Mouse (Mus musculus) cerebellum, adult (tissue): Measurements from ENCODE around the gene Ino80b.
A peak's percentile ranks its signal among the peaks of the same experiment; 100 is the strongest.
"Not testable (repeated sequence)": the region's sequence is repeated elsewhere in the genome, so short reads cannot be mapped to it uniquely, and the experiment has no call there.

Source experiments
- ATAC-seq: cut with Nextera tagmentation; 2 replicates; pipeline ENCODE4 v1.9.2; 2017; ENCODE audit warnings: mild to moderate bottlenecking, moderate library complexity, mixed read lengths; ENCODE audit not compliant: insufficient number of reproducible peaks, low FRiP score, low TSS enrichment

Ino80b gene

DNA sequence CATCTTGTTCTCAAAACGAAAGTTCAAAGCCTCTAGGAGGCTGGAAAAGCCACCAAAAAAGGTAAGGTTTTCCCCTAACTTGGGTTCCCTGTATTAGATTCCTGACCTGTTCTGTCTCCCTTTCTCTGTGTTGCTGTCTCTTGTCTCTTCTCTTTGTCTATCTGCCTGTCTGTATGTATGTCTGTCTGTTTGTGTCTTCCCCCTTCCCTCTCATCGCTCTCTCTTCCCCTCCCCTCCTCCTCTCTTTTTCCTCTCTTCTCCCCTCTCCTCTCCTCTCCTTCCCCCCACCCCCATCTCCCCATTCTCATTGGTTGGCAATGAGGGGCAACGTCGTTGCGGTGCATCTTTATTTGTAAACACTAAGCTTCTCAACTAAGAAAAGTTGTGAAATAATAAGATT lies at the start of gene Ino80b:
TSS of gene Ino80b (minus strand) at position 101 of the 400 bp plus-strand sequence.
- ATAC-seq = no peak

DNA sequence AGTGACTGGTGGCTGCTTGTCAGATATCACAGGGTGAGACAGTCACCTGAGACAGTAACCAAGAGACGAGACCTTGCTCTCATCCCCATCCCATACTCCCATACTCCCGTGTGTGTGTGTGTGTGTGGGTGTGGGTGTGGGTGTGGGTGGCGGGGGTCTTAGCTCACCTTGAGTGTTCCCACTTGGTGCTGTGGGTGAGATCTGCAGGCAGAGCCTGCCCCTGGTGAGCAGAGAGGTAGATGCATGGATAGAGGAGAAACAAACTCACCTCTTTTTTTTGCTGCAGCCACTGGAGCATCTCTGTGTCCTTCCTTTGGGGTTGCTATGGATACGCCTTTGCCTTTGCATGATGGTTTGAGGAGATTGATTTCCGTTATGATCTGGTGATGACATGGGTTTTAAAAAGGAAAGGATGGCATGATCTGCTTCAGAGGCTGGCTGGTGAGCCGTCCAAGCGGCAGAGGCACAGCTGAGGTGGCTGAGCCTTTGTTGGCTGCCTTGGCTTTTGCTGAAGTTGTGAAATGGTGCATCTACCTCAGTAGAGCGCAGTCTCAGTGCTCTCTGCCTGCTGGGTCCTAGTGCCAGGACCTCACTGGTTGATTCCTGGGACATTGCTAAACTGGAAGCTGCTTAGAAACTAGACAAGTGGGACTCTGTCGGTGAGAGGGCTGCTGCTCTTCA lies 47.1 kb upstream of the Ino80b start:
- ATAC-seq = peak; percentile 75

DNA sequence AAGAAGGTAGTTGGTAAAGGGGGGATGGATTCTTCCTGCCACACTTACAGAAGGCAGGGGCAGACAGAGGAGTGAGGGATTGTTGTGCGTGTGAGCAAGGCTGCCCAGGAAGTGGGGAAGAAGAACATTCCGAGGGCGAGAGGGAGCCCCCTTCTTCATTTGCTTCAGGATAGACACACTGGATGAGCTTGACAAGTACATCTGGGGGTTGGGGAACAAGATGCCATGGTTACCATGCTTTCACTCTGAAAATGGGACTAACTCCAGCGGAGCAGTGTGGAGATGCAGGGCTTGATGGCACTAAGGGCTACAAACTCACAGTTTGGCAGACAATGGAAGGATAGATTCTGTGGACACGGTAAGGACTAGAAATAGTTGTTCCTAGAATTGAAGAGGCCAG lies 45.8 kb upstream of the Ino80b start:
- no peak for ATAC-seq

DNA sequence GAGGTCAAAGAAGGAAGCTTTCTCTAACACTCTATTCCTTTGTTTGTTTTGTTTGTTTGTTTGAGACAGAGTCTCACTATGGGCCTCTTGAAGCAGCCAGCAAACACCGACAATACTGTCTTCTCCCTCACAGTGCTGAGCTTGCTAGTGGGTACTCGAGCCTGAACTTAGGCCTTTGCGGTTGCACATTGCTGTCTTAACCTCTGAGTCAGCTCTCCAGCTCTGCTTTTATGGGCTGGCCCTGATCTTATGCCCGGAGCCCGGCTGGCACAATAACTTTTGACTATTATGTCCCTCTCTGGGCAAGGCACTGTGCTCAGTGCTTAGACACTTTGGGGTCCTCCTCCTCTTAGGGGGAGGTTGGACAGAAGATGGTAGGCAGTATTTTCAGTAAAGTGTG lies 44.6 kb upstream of the Ino80b start:
- no peak for ATAC-seq

DNA sequence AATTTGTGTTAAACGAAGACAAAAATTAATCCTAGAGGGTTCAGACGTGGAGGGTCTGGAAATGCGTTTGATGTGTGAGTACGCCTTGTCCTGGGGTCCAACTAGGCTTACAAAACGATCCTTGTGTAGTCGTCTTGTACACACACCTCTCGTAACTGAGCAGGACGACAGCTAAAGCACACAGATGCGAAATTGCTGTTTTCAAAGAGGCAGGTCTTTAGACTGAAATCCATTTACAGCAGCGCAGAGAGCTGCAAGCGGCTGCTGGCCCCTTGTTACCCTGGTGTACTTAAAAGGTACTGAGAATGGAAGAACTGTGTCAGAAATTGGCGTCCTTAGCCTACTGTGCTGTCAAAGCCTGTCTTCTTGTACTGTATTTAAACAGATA lies 41.0 kb upstream of the Ino80b start:
- ATAC-seq = no peak

DNA sequence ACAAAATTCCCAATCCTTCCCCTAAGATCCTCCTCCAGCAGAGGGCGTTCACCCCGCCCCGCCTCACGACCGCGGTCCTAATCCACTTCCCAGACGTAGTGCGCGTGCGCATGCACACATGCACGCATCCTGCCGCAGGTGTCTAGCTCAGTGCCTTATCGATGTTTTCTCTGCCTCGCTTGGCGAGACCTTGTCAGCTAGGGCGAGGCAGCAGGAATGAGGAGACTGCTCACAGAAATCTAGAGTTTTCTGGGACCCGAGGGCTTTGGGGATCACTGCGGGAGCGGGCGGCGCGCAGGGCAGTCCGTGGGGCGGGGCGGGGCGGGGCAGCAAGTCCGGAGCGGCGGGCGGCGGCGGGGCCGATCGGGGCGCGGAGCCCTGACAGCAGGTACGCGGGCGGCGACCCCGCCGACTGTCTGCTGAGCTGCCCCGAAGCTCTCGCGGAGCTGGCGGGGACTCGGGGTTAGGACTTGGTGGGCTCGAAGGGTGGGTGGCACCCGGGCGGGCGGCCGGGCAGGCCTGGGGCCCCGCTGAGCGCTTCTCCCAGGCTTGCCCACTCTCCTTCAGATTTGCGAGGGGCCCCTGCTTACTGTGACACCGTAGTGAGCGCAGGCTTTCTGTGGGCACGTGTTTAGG lies 40.5 kb upstream of the Ino80b start, which contains the start of gene Dctn1:
TSS of gene Dctn1 (plus strand) at position 314 of the 636 bp plus-strand sequence.
- peak; percentile 76 for ATAC-seq

DNA sequence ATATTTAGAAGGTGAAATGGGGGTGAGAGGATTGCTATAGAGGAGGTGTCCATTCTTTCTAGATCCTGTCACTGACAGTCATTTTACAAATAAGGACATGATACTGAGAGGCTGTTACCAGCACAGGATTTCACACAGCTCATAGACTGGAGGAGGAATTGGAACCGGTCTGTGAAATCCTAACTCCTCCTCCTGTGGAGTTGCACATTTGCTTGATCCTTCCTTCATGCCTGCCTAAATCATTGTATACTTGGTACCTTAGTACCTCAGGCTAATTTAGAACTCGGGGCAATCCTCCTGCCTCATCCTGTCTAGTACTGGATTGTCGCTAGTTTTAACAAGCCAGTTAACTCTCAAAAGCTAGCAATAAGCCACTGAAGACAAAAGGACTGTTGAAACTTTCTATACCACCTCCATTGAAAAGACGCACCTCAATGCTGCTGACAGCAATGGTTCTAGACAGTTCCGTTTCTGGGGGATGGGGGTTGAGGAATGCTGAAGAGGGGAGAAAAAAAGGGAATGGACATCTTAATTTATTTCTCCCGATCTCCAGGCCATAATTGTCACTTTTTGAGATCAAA lies 39.9 kb upstream of the Ino80b start:
- ATAC-seq = no peak

DNA sequence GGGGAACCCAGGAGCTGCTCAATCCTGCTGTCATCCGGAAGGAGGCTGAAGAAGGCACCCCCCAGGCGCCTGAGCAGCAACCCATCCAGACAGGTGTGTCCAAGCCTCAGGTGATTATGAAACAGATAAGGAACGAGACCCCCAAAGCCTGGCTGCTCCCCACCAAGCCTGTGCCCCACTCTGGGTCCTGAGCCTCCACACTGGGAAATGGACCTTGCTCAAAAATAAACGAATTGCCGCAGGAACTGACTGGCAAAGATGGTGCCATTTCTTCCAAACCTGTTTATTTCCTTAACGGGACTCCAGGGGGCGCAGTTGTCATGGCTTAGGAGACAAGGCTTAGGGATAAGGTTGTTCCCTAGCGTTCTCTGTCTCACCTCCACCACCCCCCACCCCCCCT lies 37.5 kb upstream of the Ino80b start:
- no peak for ATAC-seq

DNA sequence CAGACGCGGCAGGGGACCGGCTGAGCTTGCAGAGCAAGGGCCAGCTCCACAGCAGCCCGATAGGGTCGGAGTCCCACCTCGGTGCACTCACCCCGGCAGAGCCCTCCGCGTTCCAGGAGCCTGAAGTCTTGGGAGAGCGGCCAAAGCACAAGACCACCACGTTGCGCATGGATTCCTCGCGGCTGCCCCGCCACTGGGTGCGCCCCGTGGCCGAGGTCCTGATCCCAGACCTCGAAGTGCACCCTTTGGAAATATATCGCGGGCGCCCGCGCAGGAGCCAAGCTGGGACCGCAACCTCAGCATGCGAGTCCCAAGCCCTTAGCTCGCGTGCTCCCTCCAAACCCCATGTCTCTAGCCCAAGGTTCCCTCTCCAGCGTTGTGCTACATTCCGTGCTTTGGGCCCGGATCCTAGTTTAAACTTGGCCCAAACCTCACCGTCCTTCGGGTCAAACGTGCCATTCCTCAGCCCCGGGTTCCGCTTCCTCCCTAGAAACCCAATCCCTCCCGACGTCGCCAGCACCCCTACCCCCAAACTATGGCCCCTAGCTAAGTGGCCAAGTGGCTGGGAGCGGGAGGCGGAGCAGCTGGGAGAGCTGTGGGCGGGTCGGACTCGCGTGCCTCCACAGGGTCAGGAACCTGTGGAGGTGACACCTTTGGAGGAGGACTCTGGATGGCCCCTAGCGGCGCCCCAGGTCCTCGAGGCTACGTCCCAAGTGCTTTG lies 36.9 kb upstream of the Ino80b start:
- no peak for ATAC-seq

DNA sequence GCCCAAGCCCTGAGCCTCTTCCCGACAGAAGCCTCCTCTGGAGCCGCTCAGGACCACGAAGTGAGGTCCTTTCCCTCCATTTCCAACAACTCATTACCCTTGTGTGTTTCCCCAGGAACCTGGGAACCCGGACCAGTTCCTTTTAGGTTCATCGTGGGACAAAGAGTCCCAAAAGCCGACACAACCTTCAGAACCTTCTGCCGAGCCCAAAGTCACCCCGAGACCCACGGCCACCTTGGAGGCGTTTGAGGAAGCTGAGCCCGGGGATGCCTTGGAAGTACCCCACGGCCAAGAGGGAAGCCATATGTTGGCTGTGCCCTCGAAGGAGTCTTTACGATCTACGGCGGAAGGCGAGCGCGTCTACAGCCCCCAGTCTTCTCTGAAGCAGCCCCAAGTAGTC lies 36.2 kb upstream of the Ino80b start:
- ATAC-seq = no peak

DNA sequence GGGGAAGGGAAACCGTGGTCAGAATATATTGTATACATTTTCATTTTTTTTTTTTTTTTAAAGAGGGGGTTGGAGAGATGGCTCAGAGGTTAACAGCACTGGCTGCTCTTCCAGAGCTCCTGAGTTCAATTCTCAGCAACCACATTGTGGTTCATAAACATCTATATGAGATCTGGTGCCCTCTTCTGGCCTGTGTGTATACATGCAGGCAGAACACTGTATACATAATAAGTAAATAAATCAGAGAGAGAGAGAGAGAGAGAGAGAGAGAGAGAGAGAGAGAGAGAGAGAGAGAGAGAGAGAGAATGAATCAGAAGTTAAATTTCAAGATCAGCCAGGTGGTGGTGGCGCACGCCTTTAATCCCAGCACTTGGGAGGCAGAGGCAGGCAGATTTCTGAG lies 34.2 kb upstream of the Ino80b start:
- not testable (repeated sequence) for ATAC-seq

DNA sequence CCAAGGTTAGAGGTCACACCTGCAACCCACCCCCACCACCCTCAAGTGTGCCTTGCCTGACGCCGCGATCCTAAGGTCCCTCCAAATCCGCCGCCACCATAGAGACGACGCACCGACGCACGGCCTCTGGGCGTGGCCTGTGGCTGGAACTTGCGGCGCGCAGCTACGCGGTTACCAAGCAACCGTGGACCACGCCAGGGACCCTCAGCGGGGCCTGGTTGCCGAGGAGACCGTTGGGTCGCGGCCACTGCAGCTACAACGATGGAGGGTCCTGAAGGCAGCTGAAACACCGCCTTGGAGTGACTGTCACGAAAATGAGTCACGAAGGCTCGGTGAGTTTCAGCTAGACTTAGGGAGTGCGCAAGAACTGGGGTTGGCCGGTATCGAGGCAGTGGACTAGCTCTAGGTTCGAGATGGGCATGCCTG lies 31.0 kb upstream of the Ino80b start, which contains the start of the genes Wdr54 and 1700003E16Rik:
TSS of gene Wdr54 (minus strand) at position 139 of the 426 bp plus-strand sequence.
TSS of gene 1700003E16Rik (plus strand) at position 146 of the 426 bp plus-strand sequence.
- ATAC-seq = peak; percentile 80

DNA sequence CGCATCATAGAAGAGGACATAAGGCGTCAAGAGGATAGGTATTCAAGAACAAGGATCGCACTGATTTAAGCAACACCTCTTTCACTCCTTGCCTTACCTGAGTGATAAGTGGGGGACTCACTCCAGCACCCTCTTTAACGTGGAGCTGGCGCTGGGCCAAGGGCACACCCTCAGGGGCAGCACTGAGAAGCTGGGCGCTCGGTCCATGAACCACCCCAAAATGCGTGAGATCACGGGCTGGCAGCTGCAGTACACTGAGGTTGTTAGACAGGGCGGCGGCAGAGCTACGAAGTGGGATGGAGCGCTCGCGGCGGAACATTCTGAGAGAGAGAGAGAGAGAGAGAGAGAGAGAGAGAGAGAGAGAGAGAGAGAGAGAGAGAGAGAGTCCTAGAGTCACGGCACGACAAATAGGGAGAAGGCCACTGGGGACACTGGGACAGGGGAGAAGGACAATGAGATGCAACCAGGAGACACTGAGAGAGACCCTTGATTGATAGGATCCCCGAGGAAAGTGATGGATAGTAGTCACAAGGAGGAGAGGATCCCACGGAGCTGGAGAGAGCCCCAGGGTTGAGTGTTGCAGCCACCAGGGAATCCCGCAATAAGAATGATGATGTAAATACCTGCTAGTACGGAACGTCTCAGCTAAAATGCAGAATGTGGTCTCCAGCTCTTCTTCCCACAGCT lies 30.5 kb upstream of the Ino80b start:
- ATAC-seq = 0 out of 2 replicates have a peak, but pooled peaks have one; percentile 36

DNA sequence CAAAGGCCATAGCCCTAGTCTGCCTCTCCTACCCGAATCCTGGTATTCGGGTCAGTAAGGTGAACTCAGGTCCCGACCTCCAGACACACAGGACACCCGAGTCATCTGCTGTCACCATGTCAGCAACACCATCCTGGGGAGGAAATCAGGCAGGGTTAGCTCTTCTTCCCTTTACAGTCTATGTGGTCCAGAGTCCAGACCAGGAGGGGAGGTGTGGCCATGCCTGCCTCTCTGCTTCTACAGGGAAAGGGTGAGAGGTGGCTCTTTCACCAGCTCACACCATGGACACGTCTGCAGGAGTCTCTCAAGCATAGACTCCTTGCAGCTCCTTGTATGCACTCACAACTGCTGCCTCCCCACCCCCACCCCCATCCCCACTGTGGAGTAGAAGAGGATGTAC lies 28.3 kb upstream of the Ino80b start:
- ATAC-seq = no peak

DNA sequence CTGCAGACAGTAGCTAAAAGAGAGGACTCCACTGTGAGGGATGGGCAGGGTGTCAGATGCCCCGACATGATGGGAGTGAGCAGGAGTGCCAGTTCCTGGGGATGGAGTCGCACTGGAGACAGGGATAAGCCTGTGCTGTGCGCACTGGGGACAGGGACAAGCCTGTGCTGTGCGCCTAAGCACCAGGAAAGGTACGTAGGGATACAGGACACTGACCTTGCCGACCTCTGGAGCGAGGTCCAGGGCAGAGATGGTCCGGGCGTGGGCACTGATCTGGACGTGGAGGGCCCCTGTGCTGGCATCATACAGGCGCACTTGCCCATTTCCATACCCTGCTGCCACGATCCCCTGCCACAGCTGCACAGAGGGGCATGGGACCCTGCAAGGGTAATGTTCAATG lies 27.8 kb upstream of the Ino80b start:
- ATAC-seq = no peak

DNA sequence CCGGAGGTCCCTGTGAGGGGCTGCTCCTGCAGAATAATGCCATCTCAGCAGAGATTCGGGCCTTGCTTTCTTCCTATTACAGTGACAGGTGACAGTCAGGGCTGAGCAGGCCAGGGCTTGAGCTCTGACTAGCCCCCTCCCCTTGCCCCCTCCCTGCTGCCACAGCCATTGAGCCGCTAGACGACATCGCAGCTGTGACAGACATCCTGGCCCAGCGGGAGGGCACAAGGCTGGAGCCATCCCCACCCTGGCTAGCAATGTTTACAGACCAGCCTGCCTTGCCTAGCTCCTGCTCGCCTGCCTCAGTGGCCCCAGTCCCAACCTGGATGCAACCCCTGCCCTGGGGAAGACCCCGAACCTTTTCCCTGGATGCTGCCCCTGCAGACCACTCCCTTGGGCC lies 26.5 kb upstream of the Ino80b start:
- ATAC-seq = no peak

DNA sequence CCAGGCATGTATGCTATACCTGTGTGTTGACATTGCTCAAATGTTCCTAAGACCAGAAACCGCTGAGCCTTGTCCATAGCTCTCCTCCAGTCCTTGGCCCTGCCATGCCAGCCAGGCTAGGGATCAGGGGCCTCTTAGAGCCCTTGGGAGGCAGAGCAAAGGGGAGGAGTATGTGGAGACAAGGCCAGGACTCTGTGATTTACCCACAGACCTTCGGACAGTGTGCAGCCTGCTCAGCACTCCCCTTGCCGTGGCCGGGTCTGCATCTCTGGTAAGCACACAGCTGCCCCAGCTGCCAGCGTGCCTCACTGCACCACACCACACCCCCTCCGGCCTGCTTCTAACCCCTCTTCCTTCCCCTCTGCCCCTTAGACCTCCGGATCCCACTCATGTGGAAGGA lies 22.0 kb upstream of the Ino80b start:
- ATAC-seq = no peak

DNA sequence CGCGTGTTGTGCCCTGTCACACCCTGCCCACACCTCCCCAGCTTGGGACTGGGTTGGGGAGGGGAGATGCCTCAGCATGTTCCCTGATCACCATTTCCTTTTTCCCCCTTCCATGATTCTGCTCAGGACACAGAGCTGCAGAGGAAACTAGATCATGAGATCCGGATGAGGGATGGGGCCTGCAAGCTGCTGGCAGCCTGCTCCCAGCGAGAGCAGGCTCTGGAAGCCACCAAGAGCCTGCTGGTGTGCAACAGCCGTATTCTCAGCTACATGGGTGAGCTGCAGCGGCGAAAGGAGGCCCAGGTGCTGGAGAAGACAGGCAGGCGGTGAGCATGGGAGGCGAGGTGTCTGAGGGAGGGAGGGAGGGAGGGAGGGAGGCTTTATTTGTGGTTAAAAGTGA lies 20.6 kb upstream of the Ino80b start:
- ATAC-seq = no peak

DNA sequence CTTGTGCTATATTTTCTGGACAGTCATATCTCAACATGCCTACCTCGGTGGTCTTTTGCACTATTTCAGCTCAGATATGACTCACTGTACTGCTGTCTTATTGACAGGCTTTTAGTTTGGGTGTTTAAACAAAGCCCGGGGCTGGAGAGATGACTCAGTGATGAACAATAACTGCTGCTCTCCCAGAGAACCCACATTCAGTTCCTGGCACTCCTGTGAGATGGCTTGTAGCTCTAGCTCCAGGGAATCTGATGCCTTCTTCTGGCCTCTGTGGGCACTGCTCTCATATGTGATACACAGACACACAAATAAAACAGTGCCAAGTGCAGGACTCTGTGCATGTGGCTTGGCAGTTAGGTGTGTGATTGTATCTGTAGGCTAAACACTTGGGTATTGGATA lies 20.0 kb upstream of the Ino80b start:
- ATAC-seq = no peak

DNA sequence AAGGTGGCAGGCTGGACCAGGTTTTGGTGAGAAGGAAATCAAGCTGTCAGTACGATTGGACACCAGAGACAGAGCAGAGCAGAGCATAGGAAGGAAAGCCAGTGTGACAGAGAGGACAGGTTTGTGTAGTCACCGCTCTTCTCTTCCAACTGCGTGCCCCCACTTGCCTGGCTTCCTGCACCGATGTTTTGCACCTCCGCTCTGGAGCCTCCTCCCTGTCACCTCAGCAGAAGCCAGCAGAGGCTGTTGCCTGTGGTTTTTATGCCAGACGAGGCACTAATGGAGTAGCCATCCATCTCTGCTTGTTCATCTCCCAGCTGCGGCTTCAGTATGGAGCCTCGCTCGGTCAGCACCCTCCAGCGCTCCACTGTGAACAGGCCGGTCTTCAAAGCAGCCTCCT lies 17.7 kb upstream of the Ino80b start:
- ATAC-seq = no peak
